Mouse (Mus musculus) urinary bladder, adult 18-20 months (tissue): ENCODE measurements at regions not wholly inside any gene's neighbourhood (a gene's known extent, or its start where the extent isn't known, plus 50 kb on each side); places are given as distances from the start of the nearest gene placed in this dataset.

Experiments
- DNase-seq, 2 experiments: peaks; one replicate each; pipeline ENCODE4 v3.0.0; 2022; ENCODE audit warnings: low spot score in 2 of 2, mixed read lengths in 2 of 2

DNA sequence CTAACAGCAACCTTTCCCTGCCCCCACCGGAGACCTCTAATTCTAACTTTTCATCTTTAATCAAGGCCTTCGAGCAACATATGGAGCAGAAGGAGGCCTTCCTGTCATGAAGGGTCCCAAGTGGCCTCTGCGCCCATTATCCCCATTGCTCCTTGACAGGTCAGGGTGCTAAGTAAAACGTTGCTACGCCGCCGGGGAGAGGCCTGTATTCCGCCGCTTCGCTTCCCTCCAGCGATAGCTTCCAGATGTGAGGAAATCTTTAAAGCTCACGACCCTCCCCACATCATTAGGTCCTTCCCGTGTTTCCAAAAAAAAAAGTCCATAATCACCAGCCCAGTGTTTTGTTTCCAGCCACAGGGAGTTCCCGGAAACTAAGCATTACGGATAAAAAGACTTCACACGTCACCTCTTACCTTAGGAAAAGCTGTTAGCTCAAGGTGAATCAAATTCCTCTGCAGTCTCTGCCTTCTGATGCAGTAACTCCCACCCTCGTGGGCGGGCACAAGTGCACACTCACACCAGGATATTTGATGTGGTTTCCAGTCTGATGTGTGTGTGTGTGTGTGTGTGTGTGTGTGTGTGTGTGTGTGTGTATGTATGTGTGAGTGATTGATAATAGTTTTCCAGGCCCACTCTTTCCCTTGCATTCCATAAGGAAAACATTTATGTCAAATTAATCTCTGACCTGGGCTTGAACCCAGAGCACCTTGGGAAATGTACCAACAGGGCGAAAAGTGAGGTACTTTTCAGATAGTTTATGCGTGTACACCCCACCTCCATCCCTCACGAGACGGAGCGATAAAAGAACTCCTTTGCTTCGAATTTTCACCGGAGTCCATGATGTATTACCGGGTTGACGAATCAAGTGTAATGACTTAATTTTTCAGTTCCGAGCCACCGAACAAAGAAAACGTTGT, 107.5 kb downstream of the Gm45692 start:
- no peak for DNase-seq

- no peak for DNase-seq
These were observed 108.2 kb downstream of the Gm45692 start for GRCm38 (mm10) chr8:26227529-26227895.

GRCm38 (mm10) chr8:26229548-26229947, 110.2 kb downstream of the Gm45692 start:
- no peak for DNase-seq

DNA sequence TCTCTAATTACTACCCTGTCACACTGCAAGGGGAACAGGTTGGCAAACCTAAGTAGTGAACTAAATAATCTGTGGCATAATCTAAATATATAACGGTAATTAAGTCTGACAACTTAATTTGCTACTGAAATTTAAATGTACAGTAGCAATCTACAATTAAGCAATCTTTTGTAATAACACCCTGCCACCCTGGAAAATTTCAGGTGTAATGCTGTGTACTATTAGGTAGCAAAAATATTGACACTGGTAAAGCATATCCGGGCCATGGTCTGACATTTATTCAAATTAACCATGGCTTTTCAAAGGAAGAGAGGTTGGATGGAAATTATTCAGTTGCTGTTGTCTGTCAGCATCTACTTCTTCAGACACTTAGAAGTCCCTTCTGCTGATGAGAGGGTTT, 119.7 kb downstream of the Gm45692 start:
- no peak for DNase-seq

- no peak for DNase-seq
These were observed 120.3 kb downstream of the Gm45692 start for GRCm38 (mm10) chr8:26239604-26240003.

- DNase-seq = no peak
These were observed 124.4 kb downstream of the Gm45692 start for GRCm38 (mm10) chr8:26243743-26244142.

DNA sequence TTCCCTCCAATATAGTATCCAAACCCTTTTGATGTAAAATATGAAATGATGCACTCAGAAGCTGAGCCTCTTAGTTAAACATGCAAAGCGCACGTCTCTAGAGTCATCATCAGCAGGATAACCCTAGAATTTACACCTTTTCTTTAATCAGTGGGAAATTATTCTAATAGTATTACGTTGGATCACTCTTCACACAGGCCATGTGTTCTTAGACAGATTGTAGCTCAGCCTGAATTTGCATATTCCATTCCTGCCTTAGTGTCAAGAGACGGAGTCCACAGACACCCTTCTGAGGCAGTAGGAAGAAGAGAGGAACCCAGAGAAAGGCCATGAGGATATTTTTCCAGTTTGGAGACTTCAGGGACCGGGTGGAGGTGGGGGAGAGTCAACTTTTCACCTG, 125.0 kb downstream of the Gm45692 start:
- DNase-seq = no peak

DNA sequence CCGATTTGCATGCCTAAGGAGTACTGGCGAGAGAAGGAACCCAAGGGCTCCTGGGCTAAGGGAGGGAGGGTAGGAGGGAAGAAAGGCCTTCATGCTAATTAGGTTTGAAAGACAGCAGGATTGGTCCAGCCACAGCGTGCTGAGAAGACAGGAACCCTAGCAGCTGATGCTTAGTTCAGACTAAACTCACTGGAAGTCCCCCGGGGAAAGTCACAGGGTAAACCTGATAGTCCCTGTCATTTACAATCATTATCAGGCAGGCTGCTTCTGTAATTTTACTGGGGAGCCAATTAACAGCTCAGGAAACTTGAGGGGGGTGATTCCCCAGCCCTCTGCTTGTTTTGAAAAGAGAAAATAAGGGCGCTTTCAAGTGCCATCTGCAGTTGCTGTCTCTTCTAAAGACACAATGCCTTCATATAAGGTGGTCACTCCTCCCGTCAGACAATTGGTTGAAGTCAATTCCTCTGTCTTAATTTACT, 135.9 kb downstream of the Gm45692 start:
- DNase-seq = no peak

DNA sequence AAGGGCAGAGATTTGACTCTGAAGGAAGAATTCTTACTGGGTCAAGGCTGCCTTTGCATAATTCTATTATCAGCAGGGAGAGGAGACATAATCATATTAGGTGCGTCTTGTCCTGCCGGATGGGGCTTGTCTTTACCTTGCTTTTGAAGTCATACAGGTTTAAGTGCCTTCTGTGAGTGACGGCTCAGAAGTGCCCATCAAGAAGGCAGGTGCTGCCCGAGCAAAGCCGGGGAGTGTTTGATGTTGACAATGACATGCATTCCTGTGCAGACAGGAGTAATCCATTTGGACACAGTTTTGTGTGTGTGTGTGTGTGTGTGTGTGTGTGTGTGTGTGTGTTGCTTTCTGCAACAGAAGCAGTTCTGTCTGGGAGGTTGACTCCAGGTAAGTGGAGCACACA, 141.0 kb downstream of the Gm45692 start:
- no peak for DNase-seq

DNA sequence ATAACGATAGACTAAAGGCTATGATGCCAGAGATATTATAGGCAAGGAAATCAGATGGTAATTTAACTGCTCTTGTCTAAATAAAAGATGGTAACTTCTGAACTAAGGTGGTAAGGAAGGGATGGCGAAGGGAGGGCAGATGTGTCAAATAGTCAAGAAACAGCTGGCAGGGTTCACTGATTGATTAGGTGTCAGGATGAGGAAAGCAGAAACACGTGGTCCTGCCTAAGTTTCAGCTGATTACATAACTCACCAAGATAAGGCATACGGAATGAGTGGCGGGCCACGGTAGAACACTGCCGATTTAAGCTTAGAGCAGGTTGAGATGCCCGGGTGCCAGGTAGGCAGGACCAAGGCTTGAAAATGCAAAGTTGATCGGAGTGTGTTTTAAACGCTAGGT, 143.2 kb downstream of the Gm45692 start:
- DNase-seq = no peak

DNA sequence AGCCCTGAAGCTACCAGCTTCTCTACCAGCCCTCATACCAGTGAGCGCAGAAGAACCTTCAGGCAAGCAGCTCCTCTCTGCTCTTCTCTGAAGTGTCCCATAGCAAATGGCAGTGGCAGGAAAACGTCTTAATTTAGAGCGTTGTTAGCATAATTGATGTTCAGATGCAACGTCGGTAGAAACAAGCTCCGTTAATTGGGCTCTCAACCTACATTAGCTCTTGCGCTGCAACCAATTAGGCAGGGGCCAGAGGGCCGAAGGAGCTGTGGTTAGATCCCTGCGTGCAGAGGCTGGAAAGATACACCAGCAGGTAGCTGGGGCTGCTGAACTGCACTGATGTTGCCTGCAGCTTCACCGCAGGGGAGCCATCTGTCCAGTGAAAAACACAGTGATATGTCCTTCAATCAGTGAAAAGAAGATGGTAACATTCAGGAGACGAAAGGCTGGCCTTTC, 145.6 kb downstream of the Gm45692 start:
- no peak for DNase-seq

- no peak for DNase-seq
These were observed 146.0 kb downstream of the Gm45692 start for GRCm38 (mm10) chr8:26265366-26265765.

GRCm38 (mm10) chr8:26266384-26266783, 147.1 kb downstream of the Gm45692 start:
- no peak for DNase-seq

DNA sequence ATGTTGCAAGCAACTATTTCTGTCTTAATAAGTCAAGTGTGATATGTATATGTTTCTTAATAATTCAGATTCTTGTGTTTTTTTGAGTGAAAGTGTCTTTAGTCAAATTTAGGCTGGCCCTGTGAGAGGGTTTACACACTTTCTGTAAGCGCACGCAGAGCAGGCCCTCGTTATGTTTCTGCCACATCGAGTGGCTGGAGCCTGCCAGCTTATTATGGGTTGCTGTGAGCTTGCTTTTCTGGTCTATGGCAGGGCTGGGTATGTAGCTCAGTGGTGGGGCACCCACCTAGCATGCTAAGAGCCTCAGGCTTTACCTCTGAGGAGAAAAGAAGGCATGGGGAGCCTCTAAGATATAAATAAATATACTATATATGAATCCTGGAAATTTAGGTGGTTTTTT, 148.2 kb downstream of the Gm45692 start:
- no peak for DNase-seq

GRCm38 (mm10) chr8:26268751-26269415, 149.5 kb downstream of the Gm45692 start:
- peak in 1 of 2 experiments; percentile 53 for DNase-seq

DNA sequence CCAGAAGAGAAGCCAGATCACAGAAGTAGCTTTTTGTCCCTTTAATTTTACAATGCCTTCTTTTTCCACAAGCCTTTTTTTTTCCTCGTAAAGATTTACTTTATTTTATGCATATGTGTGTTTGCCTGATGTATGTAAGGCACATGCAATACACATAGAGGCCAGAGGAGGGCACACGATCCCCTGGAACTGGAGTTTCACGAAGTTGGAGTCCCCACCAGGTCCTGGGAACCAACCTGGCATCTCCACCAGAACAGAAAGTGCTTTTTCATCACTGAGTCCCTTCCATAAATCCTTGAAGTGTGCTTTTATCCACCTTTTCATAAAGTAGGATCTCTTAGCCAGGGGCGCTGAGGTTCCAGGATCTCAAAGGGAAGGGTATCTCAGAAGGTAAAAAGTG, 152.8 kb downstream of the Gm45692 start:
- DNase-seq = no peak

DNA sequence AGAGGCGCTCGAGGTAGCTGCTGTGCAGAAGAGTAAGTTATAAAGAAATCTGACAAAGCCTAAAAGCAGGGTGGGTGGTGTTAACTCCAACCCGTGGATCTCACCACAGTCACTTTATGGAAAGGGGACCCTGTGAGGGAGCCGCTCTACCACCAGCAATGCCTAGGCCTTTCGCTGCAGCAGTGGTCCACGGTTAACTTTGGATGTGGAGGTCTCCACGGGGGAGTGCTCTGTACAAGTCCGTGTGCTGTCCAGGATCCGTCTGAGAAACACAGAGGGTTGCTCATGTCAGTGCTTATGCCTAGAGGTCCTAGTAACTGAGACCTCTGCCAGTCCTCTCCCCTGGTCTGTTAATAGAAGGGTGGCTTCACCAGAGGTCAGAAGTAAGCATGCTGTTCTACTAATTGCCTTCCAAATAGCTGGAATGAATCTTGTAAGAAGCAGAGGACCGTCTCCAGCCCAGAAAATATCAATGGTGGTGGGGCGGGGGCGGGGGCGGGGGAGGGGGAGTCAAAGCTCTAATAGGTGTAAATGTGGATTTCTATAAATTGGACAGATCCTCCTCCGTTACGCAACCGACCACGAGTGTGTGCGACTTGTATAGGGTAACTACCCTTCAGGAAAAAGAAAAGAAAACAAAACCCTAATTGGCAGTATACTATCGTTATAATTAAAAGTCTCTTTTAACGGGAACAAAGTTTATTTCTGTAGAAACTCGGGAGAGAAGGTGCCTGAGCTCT, 153.5 kb downstream of the Gm45692 start:
- DNase-seq = no peak

- DNase-seq = no peak
These were observed 154.1 kb downstream of the Gm45692 start for GRCm38 (mm10) chr8:26273415-26273760.

DNA sequence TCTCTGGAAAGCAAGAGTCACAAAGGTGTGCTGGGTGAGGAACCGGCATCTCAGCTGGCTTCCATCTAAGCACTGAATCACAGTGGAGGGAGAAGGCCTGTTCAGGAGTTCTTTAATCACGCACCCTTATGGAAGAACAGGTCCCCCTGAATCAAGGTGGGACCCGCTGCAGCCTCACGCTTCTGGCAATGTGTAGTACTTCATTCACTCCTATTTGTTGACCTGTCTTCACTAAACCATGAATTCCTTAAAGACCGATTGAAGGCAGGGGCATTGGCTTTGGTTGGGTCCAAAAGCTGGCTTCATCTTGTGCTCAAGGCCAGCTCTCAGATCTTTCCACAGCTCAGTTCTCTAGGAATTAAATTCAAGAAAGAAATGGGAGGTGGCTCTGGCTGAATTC, 154.5 kb downstream of the Gm45692 start:
- DNase-seq = no peak

DNA sequence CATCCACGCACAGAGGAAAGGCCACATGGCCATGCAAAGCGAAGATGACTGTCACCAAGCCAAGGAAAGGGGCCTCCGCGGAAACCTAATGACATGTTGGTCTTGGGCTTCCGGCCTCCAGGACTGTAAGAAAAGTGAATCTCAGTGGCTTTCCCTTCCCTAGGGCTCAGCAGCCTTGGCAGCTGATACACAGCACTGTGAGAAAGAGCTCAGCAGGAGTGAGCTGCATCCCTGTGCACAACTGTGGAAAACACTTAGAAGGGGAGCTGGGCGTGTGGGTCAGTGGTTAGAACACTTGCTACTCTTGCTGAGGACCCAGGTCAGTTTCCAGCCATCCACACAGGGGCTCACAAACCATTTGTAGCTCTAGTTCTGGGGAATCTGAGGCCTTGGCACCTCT, 155.1 kb downstream of the Gm45692 start:
- DNase-seq = no peak

DNA sequence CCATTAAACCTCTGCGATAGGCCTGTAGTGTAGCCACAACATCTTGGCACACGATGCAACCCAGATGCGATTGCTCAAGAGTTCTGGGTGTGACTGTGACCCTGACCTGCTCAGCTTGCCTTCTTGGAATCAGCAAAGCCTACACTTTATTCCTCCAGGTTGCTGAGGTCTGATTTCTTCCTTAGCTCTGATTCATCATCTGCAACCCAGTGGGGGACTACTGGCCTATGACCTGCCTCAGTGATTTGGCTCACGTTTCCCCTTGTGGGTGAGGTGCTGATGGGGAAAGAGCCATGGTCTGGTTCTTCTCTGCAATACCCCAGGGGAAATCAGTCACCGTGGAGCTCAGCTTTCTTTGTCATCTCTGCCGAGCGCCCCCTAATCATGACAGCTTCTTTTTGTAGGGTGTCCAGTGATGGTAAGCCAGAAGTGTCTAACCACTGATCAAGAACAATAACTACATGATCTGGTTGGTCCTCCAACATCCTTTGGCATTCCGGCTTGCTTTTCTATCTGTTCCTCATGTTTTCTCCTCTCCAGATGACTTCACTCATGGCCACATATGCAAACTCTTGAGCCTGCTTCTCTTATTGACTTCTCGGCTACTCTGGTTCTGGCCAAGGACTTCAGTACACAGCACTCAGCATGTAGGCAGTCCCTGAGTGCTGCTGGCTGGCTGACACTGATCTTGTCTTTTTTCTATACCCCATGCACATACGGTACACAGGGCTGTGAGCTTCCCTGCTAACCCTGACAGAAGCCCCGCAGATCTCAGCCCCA, 163.0 kb downstream of the Gm45692 start:
- DNase-seq = peak in 1 of 2 experiments; percentile 64

DNA sequence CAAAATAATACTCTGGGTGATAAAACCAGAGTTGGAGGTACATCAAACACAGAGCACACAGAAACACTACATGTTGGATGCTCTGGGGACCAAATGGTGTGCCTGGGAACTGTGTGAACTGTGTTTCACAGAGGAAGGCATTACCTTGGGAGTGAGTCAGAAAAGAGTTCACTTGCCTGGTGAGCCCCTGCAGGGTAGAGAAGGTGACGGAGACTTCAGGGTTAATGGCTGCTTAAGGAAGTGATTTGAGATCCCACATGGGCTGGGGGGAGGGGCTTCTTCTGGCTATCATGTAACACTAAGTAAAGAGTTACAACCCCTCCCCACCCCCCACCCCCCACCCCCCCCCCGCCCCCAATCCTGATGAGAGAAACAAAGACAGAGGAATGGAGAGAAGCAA, 164.6 kb downstream of the Gm45692 start:
- DNase-seq = no peak
